Mouse (Mus musculus): ENCODE measurements around the gene Abcb8. TPM values are rescaled to one million over a fixed set of nuclear protein-coding genes. Genes with fewer than 3 reads are reported as not detected.

The Abcb8 gene
- total and polyA plus RNA-seq, 2 experiments from 2014 or later: 73.2 to 141 TPM

GRCm38 (mm10) chr5:24381988-24382387 is 11.5 kb upstream of the Abcb8 start:
- 49% methylated on average over 2 of the region's 2 CpGs for WGBS
- Histone ChIP-seq H3K9ac (replicated peaks; ENCODE audit: low read depth, low read length) (no peak overlapping the region), H3K27ac (ENCODE audit: low read depth) (no peak overlapping the region), H3K36me3 (replicated peaks; ENCODE audit: control insufficient read depth, insufficient read depth, low read length) (peaks cover 9% of the 10 kb centered on the region; the same call in 1 of the 2 replicates), H3K9me3 (replicated peaks; ENCODE audit: control insufficient read depth, low read length) (no peaks in the 10 kb centered on the region), H3K4me2 (ENCODE audit: low read depth, low read length) (no peak overlapping the region), H3K4me1 (ENCODE audit: control insufficient read depth, insufficient read depth) (peaks cover 25% of the 10 kb centered on the region; the same call in 1 of the 2 replicates), H3K27me3 (ENCODE audit: control insufficient read depth, insufficient read depth, low read length) (0 out of 2 replicates have a peak, but pooled peaks cover 6% of the 10 kb centered on the region), H3K4me3 (ENCODE audit: low read depth, low read length) (no peak overlapping the region)
- TF ChIP-seq CTCF (IDR thresholded peaks at IDR 0.05; ENCODE audit: low read depth) (no peak), EP300 (IDR thresholded peaks at IDR 0.05; ENCODE audit: low read depth) (no peak)
- ATAC-seq (ENCODE audit: insufficient read depth, low read depth): no peak
- DNase-seq (ENCODE audit: low spot score): no peak

- H3K4me1 ChIP-seq (ENCODE audit: control insufficient read depth, insufficient read depth): peaks cover 37% of the 10 kb centered on the region
- H3K9me3 ChIP-seq (replicated peaks; ENCODE audit: control insufficient read depth, low read length): no peaks in the 10 kb centered on the region
- peak; percentile 87 for ATAC-seq (ENCODE audit: insufficient read depth, low read depth)
- peak overlapping the region; percentile 58 for H3K4me2 ChIP-seq (ENCODE audit: low read depth, low read length)
- peak overlapping the region; percentile 10; the same call in 1 of the 2 replicates for H3K9ac ChIP-seq (replicated peaks; ENCODE audit: low read depth, low read length)
- WGBS: 2% methylated on average over 34 of the region's 34 CpGs
- peaks cover 9% of the 10 kb centered on the region; the same call in 1 of the 2 replicates for H3K36me3 ChIP-seq (replicated peaks; ENCODE audit: control insufficient read depth, insufficient read depth, low read length)
- peak; percentile 98 for DNase-seq (ENCODE audit: low spot score)
- peak overlapping the region; percentile 71 for H3K27ac ChIP-seq (ENCODE audit: low read depth)
- TF ChIP-seq CTCF (IDR thresholded peaks at IDR 0.05; ENCODE audit: low read depth) (peak; percentile 53), EP300 (IDR thresholded peaks at IDR 0.05; ENCODE audit: low read depth) (no peak)
- H3K27me3 ChIP-seq (ENCODE audit: control insufficient read depth, insufficient read depth, low read length): 0 out of 2 replicates have a peak, but pooled peaks cover 6% of the 10 kb centered on the region
- peak overlapping the region; percentile 29 for H3K4me3 ChIP-seq (ENCODE audit: low read depth, low read length)
Observed at GRCm38 (mm10) chr5:24383026-24383859, 10.2 kb upstream of the Abcb8 start.

DNA sequence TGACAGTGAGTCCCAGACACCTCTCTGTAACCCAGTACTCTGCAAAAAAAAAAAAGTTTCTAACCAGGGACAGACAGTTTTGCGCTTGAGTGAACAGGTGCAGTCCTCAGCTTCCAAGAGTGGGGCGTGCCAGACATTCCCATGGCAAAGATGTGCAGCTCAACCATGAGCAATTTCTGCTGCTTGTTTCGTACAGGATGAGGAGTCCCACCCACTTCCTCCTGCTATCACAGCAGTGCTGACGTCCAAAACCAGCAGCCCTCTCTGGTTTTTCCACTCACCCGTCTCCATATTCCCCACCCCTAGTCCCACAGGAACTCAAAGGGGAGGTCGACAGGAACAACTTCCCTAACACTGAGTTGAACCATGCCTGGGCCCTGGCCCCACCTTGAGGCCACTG is 9.1 kb upstream of the Abcb8 start:
- Histone ChIP-seq H3K4me3 (ENCODE audit: low read depth, low read length) (no peak overlapping the region), H3K27ac (ENCODE audit: low read depth) (peak overlapping the region; percentile 71), H3K9ac (replicated peaks; ENCODE audit: low read depth, low read length) (no peak overlapping the region), H3K27me3 (ENCODE audit: control insufficient read depth, insufficient read depth, low read length) (0 out of 2 replicates have a peak, but pooled peaks cover 6% of the 10 kb centered on the region), H3K4me2 (ENCODE audit: low read depth, low read length) (no peak overlapping the region; the same call in 1 of the 2 replicates), H3K36me3 (replicated peaks; ENCODE audit: control insufficient read depth, insufficient read depth, low read length) (peaks cover 9% of the 10 kb centered on the region; the same call in 1 of the 2 replicates), H3K9me3 (replicated peaks; ENCODE audit: control insufficient read depth, low read length) (no peaks in the 10 kb centered on the region), H3K4me1 (ENCODE audit: control insufficient read depth, insufficient read depth) (peaks cover 43% of the 10 kb centered on the region)
- ATAC-seq (ENCODE audit: insufficient read depth, low read depth): peak; percentile 9; the same call in 1 of the 2 replicates
- peak; percentile 79 for DNase-seq (ENCODE audit: low spot score)
- peak; percentile 31; the same call in 1 of the 2 replicates for TF ChIP-seq EP300 (IDR thresholded peaks at IDR 0.05; ENCODE audit: low read depth)
- TF ChIP-seq CTCF (IDR thresholded peaks at IDR 0.05; ENCODE audit: low read depth): no peak; the same call in 1 of the 2 replicates
- 52% methylated on average over 6 of the region's 6 CpGs for WGBS

DNA sequence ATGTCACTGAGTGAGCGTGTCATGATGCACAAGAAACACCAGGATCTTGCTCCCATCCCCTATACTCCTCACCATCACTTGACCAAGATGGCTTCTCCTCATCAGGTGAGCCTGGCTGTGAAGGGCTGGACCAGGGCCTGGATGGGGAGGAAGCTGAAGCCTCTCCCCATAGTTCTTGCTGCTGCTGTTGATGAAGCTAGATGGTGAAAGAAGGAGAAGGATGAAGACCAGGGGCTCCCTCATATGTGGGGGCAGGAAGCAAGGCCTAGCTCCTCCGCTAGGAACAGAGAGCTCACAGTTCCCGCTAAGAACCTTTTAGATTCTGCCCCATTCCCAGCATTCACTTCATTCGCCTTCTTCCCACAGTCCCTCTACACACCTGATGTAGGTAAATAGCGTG is 8.1 kb upstream of the Abcb8 start:
- H3K4me2 ChIP-seq (ENCODE audit: low read depth, low read length): no peak overlapping the region
- DNase-seq (ENCODE audit: low spot score) (no peak), ATAC-seq (ENCODE audit: insufficient read depth, low read depth) (no peak)
- no peak overlapping the region; the same call in 1 of the 2 replicates for H3K27ac ChIP-seq (ENCODE audit: low read depth)
- H3K4me3 ChIP-seq (ENCODE audit: low read depth, low read length): no peak overlapping the region
- H3K9me3 ChIP-seq (replicated peaks; ENCODE audit: control insufficient read depth, low read length): no peaks in the 10 kb centered on the region
- peaks cover 9% of the 10 kb centered on the region; the same call in 1 of the 2 replicates for H3K36me3 ChIP-seq (replicated peaks; ENCODE audit: control insufficient read depth, insufficient read depth, low read length)
- H3K4me1 ChIP-seq (ENCODE audit: control insufficient read depth, insufficient read depth): peaks cover 47% of the 10 kb centered on the region
- 0 out of 2 replicates have a peak, but pooled peaks cover 6% of the 10 kb centered on the region for H3K27me3 ChIP-seq (ENCODE audit: control insufficient read depth, insufficient read depth, low read length)
- no peak overlapping the region for H3K9ac ChIP-seq (replicated peaks; ENCODE audit: low read depth, low read length)
- TF ChIP-seq EP300 (IDR thresholded peaks at IDR 0.05; ENCODE audit: low read depth) (no peak), CTCF (IDR thresholded peaks at IDR 0.05; ENCODE audit: low read depth) (no peak)
- WGBS: 86% methylated on average over 5 of the region's 5 CpGs

DNA sequence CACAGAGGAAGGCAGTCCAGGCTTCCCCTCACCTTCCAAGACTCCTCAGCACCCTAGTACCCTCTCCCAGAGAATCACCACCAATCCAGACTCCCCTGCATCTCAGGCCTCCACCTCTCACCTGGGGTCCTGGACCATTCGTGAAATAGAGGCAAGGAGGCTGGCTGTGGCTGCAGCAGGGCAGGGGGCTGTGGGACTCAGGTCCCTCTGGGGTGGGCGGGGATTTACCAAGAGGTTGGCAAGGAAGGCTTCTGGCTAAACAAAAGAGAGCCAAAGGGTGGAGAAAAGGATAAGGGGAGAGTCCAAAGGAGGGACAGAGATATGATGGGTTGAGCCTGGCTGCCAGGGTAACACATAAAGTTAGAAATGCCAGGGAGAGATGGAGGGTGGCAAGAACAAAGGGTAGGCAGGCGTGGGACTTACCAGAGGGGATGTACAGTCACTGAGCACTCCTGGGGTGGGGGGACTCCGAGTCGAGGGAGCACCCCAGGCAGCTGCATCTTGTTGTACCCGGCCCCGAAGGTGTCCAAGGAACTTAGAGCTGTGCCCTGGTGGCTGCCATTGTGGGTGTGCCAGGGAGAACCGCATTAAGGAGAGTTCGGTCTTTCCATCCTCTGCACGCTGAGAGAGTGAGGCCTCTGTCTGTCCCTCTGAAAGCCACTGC is 7.4 kb upstream of the Abcb8 start:
- no peak for ATAC-seq (ENCODE audit: insufficient read depth, low read depth)

More for the DNA sequence above, 7.4 kb upstream of the Abcb8 start:
- Histone ChIP-seq H3K27ac (ENCODE audit: low read depth) (no peak overlapping the region), H3K27me3 (ENCODE audit: control insufficient read depth, insufficient read depth, low read length) (0 out of 2 replicates have a peak, but pooled peaks cover 6% of the 10 kb centered on the region), H3K4me1 (ENCODE audit: control insufficient read depth, insufficient read depth) (peaks cover 47% of the 10 kb centered on the region), H3K9ac (replicated peaks; ENCODE audit: low read depth, low read length) (no peak overlapping the region), H3K36me3 (replicated peaks; ENCODE audit: control insufficient read depth, insufficient read depth, low read length) (0 out of 2 replicates have a peak, but pooled peaks cover 5% of the 10 kb centered on the region), H3K4me2 (ENCODE audit: low read depth, low read length) (no peak overlapping the region), H3K4me3 (ENCODE audit: low read depth, low read length) (no peak overlapping the region), H3K9me3 (replicated peaks; ENCODE audit: control insufficient read depth, low read length) (no peaks in the 10 kb centered on the region)
- DNase-seq (ENCODE audit: low spot score): no peak
- TF ChIP-seq EP300 (IDR thresholded peaks at IDR 0.05; ENCODE audit: low read depth) (no peak), CTCF (IDR thresholded peaks at IDR 0.05; ENCODE audit: low read depth) (no peak)
- 83% methylated on average over 10 of the region's 10 CpGs for WGBS
